Mouse (Mus musculus) lung, adult 2 months (tissue): Measurements from ENCODE around the gene Rai1. TPM values are rescaled to one million over a fixed set of nuclear protein-coding genes. Genes with fewer than 3 reads are reported as not detected.

ENCODE experiments used
- DNase-seq: peaks from one replicate; pipeline ENCODE4 v3.0.0; 2022
- H3K4me1 ChIP-seq: fragments of 200-500 bp; 2 replicates; pipeline ENCODE4 v1.6.1; 2011; ENCODE audit warnings: low read length; ENCODE audit not compliant: control insufficient read depth, insufficient read depth
- H3K4me3 ChIP-seq: fragments of 200-500 bp; replicated peaks from 2 replicates; pipeline ENCODE3; 2011; ENCODE audit warnings: low read depth, mild to moderate bottlenecking, control low read depth, low read length; ENCODE audit errors: extremely low read depth
- CTCF ChIP-seq: fragments of 200-500 bp; IDR thresholded peaks from 2 replicates; pipeline ENCODE4 v1.5.1; 2011; ENCODE audit warnings: mild to moderate bottlenecking, low read length, control low read depth; ENCODE audit not compliant: insufficient read depth
- POLR2A ChIP-seq: fragments of 200-500 bp; IDR thresholded peaks from 2 replicates; pipeline ENCODE4 v1.6.1; 2011; ENCODE audit warnings: low read depth, mild to moderate bottlenecking, control low read depth, low read length, borderline replicate concordance; ENCODE audit errors: extremely low read depth
- WGBS: fragments of 180-500 bp; shearing (Covaris S2); methylation state at CpG from one replicate; pipeline ENCODE4 v1.1.7; 2018; 5-methylcytosine and 5-hydroxymethylcytosine counted together
- polyA plus RNA-seq: library from polyadenylated mRNA; depleted of rRNA; stranded (reverse); fragments of >200 nt; gene quantifications from 2 replicates; pipeline ENCODE4 v1.2.3, GENCODE M21; 2012

The Rai1 gene
- polyA plus RNA-seq, 1 experiment, result 47.3 TPM

DNA sequence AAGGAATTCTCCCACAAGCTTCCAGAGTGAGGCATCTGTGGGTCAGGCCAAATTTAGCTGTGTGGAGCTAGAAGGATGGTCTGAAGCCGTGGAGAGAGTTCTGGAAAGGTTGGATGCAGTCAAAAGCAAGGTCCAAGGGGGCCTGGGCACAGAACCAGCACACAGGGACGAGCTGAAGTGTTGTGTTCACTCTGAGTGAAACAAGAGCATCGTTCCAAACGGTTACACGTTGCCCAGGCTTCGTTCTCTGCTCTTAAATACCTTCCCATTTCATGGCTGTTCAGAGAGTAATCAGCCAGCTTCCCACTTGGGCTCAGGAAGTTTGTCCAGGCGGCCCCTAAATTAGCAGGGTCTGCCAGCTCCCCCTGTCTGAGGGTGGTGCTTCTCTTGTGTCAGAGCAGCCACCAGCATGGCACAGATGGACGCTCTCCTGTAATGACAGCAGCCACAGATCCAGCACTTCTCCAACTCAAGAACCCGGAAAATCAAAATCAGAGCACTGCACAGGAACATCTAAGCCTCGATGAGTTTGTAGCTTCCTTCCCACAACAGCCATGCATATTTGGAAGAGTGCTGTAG, 68.9 kb downstream of the Rai1 start:
- DNase-seq, result no peak
- Histone ChIP-seq H3K4me3 (no peak overlapping the region), H3K4me1 (peaks cover 15% of the 10 kb centered on the region)
- WGBS, result 56% methylated on average over 10 of the region's 10 CpGs
- TF ChIP-seq POLR2A (no peak), CTCF (no peak)

DNA sequence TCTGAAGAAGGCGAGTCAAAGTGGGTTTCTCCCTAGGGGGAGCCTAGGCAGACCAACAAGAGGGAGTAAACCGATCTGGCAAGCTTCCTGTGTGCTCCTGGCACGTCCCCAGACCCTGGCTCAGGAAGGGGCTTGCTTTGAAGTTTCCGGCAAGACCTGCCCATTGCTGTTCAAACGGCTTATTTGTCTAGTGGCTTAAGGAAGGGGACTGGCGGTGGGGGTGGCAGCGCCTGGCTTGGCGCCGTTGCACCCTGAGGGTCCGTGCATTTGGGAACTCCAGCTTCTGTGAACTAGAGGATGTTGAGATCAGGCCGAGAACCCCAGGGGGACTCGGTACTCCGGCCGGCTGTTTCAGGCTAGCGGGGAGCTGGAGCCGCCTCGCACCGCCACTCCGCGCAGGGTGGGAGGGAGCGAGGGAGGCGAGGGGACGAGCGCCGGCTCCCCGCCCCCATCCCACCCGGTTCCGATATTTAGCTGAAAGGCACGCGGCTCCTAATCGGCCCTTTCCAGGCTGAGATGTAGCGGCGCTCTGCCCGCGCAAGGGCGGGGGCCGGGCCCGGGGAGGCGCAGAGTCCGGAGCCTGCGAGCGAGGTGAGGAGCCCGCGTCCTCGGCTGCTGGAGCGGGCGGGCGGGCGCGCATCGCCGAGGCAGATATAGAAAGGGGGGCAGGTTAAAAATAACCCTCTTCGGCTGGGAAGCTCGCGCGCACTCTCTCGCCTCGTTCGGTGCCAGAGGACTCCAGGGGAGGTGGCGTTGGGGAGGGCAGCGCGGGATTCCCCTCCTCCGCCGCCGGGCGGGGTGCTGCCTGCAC, 70.8 kb downstream of the Rai1 start:
- peak; percentile 53 for DNase-seq
- Histone ChIP-seq H3K4me3 (peak overlapping the region; percentile 60), H3K4me1 (peaks cover 15% of the 10 kb centered on the region)
- TF ChIP-seq POLR2A (no peak), CTCF (no peak)
- WGBS, result under 1% methylated on average over 65 of the region's 66 CpGs

DNA sequence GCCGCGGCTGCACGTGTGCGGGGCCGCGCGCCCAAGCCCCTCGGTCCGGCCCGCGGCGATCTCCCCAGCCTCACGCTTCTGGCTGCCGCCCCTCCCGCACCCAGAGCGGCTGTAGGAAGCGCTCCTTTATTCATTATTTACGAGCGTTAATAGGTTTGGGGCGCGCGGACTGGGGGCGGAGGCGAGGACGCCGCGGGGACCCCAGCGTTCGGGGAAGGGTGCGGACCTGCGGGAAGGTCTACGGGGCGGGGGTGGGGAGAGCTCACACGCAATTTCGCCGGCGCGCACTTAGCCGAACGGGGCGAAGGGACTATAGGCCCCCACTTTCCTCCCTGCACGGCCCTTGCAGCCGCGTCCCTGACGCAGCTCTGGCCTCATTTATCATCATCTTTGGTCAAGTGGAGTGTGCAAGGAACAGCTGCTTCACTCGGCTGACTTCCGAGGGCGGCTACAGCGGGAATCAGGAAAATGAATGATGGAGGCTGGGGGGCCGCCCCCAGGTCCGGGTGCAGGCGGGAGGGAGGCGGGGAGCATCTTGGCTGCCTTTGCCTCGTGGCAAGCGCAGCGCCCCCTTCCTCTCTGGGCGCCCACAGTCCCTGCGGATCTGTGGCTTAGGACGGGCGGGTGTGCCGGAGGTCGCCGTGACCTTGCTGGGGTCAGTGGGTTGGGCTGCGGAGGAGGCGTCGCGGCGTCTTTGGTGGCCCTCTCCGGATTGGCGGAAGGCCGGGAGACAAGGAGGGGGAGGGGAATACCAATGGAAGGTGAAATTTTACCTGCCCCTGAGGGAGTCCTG, 71.6 kb downstream of the Rai1 start:
- peak; percentile 73 for DNase-seq
- Histone ChIP-seq H3K4me1 (peaks cover 15% of the 10 kb centered on the region), H3K4me3 (peak overlapping the region; percentile 60)
- TF ChIP-seq CTCF (no peak), POLR2A (no peak)
- WGBS, result under 1% methylated on average over 71 of the region's 71 CpGs

DNA sequence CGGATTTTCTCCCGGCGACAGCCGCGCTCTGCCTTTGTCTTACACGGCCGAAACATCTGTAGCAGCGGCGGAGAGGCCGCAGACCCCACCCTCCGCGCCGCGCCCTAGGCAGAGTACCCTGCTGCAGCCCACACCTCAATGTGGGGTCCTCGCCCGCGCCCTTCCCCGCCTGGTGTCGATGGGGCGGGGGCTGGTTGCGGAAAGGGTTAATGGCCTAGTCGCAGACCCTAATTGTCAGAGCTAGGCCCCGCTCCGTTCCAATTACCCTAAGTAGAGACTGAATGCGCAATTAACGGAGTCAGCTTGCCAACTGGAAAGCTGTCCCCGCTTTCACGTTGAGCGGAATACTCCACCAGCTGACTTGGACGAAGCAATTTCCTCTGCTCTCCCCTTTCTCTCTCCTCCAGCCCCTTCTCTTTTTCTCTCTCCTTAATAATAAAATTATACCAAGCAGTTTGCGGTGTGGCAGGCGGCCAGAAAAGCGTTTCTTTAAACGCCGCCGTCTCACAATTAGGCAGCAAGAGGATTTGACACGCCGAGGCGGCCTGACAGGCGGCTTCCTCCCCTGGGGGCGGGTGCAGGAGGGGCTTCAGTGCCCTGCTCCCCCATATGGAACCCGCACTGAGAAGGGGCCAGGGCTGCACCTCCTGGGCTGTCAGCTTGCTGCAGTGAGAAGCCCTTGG, 72.3 kb downstream of the Rai1 start:
- peak; percentile 52 for DNase-seq
- no peak for TF ChIP-seq CTCF
- TF ChIP-seq POLR2A, result no peak
- peak overlapping the region; percentile 60 for H3K4me3 ChIP-seq
- H3K4me1 ChIP-seq, result peaks cover 11% of the 10 kb centered on the region
- WGBS, result 8% methylated on average over 42 of the region's 42 CpGs

DNA sequence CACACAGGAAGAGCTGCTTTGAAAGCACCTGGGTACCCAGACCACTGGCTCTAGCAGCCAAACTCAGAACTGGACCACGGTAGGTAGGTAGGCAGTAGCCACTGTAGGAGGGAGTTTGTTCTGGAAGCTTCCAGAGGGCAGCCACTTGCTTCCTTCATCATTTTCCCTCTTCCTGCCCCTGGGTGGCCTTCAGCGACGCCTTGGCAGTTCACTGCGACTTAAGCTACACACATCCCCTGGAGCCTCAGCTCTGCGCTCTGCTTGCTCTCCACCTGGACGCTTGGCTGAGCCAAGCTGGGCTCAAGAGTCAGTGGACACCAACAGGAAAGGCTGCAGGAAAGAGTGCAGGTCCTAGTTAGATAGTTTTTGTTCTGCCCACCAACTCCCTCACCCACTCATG, 73.2 kb downstream of the Rai1 start:
- 62% methylated on average over 6 of the region's 6 CpGs for WGBS
- TF ChIP-seq POLR2A, result no peak
- TF ChIP-seq CTCF, result no peak
- H3K4me3 ChIP-seq, result no peak overlapping the region
- peaks cover 13% of the 10 kb centered on the region for H3K4me1 ChIP-seq
- DNase-seq, result no peak

DNA sequence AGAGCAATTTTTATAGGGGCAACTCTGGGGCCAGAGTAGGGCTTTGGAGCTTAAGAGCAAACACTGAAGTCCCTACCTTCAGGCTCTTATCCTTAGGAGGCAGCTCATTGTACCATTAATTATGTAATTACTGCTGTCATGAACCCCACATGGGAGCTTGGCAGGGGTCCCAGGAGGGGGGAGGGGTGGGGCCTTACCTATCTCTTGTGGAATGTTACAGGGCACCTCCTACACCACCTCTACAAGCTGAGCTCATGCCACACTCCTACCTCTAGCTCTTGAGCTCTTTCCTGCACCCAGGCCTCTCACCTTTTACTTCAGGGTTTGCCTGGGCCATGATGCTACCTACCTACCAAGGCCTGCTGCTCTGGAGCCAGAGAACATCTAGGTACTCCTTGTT, 73.7 kb downstream of the Rai1 start:
- H3K4me3 ChIP-seq, result no peak overlapping the region
- DNase-seq, result peak; percentile 64
- TF ChIP-seq POLR2A (no peak), CTCF (no peak)
- peaks cover 13% of the 10 kb centered on the region for H3K4me1 ChIP-seq

DNA sequence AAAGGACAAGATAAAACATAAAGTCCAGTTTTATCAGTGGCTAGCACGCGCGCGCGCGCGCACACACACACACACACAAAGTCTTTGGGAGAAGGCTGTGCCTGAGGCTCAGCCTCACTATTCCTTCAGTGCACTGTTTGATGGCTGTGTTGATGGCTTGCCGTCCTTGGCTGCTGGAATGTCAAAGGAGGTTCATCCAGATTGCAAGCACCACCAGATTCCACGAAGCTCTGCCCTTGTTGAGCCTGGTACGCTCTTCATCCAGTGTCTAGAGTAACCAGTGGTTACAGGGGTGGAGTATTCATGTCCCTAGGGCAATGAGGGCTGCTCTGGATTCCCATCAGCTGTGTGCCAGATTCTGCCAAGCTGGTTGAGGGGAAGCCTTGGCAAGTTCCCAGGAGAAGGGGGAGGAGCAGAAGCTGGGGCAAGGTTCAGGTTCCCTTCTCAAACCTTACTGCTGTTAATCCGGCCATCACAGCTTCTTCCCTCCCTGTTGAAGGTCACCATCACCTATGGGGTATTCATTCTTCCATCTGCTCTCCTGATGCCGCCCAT, 77.4 kb downstream of the Rai1 start:
- no peak for TF ChIP-seq CTCF
- Histone ChIP-seq H3K4me3 (no peak overlapping the region), H3K4me1 (peaks cover 17% of the 10 kb centered on the region)
- no peak for DNase-seq
- 77% methylated on average over 12 of the region's 12 CpGs for WGBS

DNA sequence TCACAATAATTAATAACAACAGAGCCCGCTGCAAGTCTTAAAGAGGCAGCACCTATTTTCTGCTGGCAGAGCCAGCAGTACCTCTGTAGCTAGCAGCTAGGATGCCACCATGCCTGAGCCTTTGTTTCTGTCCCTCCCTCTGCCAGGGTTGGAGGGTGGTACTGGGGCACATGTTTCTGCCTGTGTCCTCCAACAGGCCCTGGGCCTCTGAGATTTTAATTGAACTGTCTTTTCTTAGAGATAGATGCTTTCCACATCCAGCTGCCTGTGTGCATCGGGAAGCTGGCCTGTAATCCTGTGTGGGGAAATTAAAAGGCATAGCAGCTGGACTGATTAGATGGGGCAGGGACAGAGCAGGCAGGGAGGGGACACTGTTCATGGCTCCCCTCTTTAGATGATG, 77.9 kb downstream of the Rai1 start:
- TF ChIP-seq POLR2A (no peak), CTCF (no peak)

DNA sequence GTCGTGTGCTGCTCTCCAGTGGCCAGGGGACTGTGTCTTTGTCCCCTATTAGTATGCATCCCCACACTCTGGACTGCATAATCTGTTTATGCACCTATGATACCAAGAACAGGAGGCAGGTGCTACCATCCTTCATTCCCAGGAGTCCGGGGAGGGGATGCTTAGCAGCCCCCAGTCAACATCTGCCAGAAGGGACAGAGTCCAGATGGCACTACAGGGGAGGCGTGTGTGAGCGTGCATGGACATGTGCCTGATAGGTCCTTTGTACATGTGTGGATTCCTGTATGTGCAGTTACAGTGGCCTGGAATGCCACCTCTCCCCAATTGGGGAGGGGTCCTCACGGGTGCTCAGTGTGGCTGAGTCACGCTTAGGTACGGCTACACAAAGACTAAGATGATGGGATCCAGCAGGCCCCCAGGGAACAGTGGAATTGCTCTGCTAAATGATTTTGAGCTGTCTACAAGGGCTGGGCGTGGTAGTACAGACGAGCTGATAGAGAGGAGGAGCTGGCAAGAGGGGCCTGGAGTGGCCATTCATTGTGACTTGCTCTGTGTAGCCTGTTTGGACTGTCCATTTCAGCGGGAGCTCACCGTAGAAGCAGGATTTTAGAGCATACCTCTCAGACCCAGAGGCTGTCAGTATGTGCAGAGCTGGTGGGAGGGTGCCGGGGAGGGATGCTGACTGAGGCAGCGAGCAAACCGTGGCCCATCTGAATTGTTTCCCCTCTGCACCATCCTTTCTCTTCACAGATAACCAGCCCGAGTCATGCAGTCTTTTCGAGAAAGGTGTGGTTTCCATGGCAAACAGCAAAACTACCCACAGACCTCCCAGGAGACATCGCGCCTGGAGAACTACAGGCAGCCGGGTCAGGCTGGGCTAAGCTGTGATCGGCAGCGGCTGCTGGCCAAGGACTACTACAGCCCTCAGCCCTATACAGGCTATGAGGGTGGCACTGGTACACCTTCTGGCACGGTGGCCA, 79.8 kb downstream of the Rai1 start:
- Histone ChIP-seq H3K4me3 (no peak overlapping the region), H3K4me1 (peaks cover 11% of the 10 kb centered on the region)
- 60% methylated on average over 22 of the region's 22 CpGs for WGBS
- TF ChIP-seq CTCF (no peak), POLR2A (no peak)
- no peak for DNase-seq

More for the DNA sequence above, 77.9 kb downstream of the Rai1 start:
- 43% methylated on average over 2 of the region's 2 CpGs for WGBS
- Histone ChIP-seq H3K4me1 (peaks cover 17% of the 10 kb centered on the region), H3K4me3 (no peak overlapping the region)
- DNase-seq, result no peak
